Mouse (Mus musculus): ENCODE data around the gene Nol4l.

DNA sequence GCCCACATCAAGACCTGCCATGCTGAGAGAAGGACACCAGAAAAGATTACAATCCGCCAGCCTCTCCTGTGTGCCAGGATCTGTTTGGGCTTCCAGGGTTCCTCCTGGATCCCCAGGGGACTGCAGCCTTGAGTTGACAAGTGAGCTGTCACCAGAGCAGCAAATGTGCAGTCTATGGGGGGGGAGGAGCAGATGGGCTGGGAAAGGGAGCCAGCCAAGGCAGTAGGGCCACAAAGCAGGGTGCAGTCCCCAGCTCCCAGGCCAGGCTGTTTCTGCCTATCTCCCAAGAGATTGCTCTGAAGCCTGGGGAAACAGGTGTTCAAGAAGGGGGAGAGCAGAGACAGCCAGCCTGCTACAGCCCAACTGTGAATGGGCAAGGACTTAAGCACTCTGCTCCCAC lies 111.4 kb downstream of the Nol4l start:
- TF ChIP-seq CTCF (IDR thresholded peaks at IDR 0.05; ENCODE audit: low read depth, low read length) (no peak), POLR2A (IDR thresholded peaks at IDR 0.05; ENCODE audit: borderline replicate concordance, low read depth, low read length) (no peak)
